Mouse (Mus musculus) monocyte, adult 2 months (primary cell): ENCODE data around the gene Hoxa13.

Experiments
- DNase-seq, 2 experiments: peaks; one replicate each; pipeline ENCODE4 v3.0.0; 2022; ENCODE audit warnings: low spot score in 2 of 2, low read depth in 1 of 2

Gene Hoxa13

DNA sequence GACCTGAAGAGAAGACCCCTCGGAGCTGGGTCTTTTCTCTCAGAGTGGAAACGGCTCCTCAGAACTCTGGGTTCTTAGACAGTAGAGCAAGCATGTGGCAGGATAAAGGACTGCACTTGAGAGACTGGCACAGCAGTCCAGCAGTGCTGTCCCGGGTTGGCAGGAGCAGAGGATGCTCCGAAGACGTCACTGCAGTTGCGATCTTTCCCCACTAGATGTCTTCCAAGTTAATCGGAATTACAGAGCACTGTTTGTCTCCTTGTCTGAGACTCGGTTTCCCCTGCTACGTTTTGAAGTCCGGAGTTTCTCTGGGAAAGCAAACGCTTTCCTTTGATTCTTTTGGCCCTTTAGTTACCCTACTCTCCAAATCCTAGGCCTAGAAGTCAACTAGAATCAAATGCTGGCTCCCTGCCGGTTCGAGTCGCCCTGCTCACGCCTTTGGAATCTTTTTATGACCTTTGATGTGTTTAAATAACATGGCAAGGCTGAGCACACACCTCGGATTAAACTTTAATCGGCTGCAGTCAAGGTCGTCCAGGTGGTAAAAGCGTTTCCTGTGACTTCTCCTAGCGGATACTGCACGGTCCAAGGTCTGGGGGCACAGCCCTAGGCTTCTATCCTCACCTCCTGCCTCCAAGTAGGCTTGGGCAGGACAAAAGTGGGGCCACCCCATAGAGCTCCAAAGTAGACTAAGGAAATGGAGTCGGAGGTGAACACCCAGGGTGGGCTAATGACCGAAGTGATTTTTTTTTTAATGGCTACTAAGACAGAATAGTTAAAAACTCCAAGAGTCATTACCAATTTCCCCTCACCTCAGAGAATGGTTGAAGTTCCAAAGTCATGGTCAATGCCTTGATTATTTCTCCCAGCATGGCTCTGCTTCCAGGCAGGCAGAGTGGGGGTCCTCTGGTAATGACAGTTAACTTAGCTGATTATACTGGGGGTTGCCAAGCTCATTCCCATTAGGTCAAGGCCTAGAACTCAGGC is 10.1 kb upstream of the Hoxa13 start:
- DNase-seq, result no peak

DNA sequence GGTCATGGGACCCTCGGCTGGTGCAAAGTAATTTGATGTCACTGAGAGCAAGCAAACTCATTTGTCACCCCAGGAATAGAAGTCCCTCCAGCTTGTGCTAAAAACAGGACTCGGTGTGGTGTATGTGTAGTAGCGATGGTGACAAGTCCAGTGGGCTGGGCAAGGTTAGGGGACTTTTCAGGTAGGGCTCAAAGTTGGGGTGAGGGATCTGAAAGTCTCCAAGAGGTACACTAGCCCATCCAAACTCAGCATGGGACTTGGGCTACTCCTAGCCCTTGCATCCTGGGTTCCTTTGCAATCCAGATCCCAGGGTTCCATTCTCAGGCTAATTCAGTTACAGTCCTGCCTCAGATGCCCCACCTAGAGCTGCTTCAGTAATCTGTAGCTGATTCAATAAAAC is 8.1 kb upstream of the Hoxa13 start:
- DNase-seq, result no peak

DNA sequence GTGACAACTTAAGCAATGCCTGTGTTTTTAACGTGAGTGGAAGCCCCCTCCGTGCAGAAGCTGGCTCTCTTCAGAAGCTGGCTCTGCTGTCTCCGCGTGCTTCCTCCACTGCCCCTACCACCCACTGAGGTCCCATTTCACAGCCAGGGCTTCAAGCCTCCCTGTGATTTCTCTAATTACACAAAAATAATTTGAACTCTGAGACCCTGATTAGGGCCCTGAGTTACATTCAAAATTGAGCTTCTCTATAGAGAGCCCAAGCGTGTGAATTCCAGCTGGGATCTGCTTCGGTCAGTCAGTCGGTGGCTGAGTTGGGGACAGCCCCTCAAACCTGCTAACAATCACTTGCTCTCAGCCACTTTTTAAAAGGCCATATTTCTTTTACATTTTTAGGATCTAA is 7.7 kb upstream of the Hoxa13 start:
- DNase-seq, result no peak

DNA sequence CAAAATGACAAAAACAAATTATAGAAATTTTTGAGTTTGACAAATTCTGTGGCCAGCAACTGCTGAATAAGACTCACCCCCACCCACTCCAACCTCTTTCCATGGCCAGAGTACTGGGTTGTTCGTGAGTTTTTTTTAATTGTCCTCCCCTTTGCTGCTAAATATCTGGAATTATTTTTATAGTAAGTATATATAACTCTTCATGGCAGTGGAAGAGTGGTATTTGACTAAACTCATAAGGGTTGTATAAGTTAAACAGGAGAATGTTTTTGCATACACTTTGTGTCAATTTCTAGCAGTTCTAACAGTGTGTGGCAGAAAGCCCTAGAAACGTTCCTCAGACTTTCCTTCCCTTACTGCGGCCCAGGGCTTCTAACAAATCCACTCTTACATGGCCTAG is 7.0 kb upstream of the Hoxa13 start:
- no peak for DNase-seq

DNA sequence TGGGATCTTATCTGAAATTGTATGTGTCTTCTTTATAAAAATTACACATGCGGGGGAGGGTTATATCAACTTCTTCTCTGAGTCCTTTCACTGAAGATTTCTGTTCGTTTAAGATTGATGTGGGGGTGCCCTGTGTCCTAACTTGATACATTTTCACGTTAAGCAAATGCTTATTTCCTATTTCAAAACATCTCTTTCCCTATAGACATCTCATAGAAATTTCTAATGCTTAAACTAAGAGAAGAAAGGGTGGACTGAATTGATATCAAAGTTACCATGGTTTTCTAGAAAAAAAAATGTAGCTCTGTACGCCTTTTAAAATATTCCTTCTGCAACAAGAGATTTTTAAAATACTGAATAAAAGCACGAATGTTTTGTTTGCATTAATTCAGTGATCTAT is 6.5 kb upstream of the Hoxa13 start:
- DNase-seq, result no peak

DNA sequence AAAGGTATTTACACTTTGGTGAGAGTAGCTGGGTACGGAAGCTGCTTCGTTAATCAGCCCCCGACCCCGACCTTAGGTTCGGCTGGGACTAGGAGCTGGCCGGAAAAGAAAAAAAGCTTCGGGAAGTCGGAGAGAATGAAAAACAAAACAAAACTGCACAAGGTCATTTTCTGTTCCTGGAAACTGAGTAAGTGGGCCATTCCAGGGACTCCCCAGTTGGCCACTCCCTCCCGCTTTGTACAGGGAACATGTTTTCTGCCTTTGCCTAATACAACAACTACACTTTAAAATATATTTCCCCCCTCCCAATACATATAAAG is 5.9 kb upstream of the Hoxa13 start:
- no peak for DNase-seq

DNA sequence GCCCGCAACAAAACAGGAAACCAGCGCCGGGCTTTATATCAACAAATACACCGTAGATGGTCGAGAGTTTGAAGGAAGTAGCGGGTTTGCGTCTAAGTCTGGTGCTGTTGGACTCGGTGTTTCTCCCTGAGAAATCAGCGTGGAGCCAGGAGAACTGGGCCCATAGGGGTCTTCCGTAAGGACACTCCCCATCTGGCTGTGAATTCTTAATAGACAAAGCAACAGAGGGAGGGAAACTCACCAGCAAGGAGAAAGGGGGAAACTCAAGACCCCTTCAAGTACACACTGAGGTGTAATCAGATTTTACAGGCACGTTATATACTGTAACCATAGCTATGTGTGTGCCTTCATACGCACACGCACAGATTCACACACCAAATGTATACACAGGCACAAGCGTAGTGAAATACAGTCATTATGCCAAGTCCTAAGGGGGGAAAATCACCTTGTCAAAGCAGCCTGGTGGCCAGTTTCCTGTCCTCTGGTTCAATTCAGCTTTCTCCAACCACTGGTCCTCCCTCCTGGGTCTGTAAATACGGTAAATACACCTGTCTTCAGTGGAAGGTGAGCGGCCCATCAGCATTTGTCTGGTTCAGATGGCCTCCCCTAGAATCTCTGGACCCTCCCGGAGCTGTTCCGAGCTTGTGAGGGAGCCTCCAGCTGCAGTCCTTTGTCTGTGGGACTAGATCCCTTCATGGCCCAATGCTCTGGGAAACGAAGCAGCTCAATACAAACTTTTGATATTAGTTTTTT is 5.4 kb upstream of the Hoxa13 start:
- no peak for DNase-seq

DNA sequence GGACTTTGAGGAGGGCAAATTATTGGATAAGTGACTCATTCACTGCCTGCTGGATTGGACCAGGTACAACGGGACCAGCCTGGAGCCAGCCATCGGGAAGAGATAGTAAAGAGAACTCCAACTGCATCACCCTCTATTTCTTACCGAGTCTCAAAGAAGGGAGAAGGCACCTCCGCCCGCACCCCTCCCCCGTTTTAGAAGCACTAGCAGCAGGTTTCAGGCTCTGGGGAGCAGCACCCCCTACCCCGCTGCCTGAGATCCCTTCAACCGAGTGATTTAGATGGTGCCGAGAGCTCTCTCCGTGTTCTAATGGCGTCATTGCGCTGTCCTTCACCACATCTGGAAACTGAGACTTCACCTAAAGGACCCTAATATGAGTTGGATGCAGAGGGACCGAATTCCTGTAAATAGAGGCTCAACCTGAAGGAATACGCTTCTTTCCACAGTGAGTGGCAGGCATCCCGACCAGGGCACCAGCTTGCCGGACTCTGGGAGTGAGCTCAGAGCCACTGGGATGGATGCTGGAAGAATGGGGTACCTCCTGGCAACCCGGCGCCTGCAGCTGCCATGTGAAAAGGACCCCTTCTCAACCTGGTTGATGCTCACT is 4.7 kb upstream of the Hoxa13 start:
- no peak for DNase-seq

DNA sequence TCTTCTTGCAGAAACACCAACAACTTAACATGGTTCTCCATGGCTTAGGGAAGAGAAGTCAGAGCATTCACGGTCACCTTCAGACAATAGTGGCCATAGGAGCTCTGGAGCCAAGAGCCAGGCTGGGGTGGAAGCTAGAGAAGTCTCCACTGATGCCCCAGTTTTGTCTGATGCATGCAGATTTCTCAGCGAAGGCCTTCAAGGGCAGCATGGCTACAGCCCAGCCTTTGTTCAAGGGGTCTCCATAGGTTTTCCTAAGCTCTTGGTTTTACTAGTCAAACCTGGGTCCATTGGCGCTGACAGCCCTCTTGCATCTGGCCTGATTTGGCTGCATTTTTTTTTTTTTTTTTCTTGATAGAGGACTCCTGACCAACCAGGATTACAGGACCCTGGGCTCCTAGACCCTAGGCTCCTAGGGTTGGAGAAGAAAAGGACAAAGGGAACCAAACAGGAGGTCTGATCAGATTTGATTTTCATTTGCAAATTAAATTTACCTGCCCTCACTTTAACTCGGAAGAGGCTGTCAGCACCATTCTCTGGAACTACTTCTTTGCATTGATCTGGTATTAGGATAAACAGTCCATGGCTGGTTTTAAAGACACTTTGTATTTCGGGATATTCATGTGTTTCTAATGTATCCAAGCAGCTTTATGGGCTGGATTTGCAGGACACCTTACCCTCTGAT is 3.6 kb upstream of the Hoxa13 start:
- DNase-seq, result no peak

DNA sequence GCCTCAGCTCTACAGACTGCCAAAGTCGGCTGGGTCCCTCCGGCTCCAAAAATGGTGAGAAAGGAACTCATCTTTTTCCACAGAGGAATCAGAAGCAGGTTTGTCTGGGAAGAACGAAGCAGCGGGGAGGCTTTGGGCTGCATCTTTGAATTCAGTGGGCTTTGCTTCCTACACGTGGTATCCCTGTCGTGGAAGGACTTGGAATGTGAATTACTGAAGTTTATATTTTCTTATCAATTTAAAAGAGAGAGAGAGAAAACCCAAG is 2.6 kb upstream of the Hoxa13 start:
- DNase-seq, result no peak

DNA sequence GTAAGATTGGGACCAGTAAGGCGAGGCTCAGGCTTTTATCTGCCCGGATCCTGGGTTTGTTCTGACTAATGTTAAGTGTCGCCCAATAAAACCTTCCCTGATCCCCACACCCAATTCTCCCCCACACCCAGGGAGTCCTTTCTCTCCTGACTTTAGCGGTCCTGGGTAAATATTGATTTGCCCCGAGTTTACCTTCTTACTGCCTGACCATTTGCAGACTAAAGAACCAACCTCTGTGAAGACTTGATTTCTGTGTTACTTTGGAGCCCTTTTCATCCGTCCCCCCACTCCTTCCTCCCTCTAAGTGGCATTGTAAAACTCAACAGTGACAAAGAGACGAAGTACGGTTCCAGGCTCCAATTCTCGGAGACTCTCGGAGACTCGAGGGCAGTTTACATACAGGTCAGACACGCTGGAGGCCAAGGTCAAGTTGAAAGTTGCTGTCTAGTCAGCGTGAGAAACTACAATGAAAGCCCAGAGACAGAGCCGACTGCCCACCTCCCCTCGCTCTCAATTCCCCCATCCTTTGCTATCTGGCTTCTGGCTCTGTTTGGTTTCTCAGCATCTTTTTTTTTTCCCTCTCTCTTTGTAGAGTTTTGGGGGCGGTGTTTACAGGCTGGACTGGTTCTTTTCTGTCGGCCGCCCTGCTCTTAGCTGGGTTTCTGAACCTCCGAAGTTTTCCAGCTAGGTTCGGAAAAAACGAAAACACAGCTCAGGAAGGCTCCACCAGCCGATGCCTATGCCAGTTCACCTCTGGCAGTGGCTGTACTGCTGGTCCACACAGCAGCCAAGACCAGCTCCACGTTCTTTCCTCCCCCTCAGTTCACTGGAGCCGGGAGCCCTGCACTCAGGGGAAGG is 2.0 kb upstream of the Hoxa13 start:
- DNase-seq, result no peak

DNA sequence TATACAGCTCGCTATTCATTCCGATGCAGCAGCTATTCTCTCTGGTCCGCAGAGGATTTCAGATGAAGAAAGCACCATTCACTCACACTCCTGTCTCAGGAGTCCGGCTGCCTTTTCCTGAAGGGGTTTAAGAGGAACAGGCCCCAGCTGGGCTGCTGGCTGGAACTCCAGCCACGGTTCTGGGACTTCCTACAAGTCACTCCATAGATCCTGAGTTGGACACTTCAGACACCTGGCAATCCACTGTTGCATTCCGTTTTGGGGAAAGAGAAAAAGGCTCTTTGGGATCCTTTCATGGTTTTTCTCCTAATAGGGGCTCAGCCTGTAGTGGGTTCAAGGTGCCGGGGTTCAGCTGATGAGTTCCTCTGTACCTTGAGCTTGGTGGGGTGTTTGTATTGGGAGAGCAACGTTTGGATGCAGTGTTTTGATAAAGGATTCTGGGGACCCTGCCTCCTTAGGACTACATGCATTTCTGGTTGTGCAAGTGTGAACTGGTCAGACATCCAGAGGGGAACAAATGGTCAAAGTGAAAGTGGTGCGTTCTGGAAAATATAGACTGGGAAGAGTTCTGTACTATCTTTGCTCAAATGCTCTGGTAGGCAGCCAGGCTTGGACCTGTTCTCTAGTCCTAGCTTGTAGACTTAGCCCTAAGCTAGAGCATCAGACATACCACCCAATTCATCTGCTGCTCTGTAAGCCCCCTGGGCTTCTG is 1.2 kb upstream of the Hoxa13 start:
- no peak for DNase-seq

DNA sequence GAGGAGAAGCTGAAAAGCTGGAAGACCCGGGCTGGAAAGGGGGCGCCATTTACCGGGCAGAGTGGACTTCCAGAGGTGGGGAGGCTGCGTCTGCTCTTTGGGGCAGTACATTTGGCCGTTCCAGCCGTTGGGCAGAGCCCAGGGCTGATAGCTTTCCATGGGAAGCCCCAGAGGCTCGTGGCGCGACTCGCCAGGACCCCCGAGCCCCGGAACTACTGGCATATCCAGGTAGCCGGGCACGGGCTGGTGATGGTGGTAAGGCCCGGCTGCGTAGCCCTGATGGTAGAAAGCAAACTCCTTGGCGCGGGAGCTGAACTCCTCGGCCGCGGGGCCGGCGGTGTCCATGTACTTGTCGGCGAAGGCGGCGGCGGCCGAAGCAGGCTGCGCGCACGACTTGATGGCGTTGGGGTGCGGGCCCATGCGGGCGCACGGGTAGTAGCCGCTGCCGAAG is 844 bp downstream of the Hoxa13 start:
- no peak for DNase-seq

DNA sequence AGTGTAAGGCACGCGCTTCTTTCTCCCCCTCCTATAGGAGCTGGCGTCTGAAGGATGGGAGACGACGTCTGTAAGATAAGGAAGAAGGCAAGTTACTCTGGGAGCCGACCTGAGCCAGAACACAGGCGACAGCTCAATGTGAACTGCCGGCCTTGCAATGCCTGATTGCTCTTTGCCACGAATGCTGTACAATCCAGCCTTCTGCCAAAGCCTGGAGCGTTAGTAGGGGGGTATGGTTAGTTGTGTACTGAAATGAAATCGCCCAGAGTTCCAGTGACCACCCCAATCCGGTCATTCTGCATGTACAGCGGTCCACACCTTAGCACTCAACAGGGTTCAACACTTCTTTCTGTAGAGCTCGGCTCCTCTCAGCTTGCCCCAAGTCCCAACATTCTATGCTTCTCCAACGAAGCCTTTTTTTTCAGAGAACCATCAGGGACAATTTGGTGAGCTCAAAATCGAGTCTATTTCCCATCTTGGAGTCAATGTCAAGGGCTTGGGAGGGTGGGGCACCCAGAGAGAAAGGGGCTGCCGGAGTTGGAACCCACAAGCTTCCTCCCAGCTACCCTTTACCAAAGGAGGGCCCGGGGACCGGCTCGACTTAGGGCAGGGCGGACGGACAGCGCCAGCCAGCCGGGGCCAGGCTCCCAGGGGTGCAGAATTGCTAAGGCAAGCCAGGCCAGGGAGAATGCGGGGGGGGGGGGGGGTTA is 1.4 kb downstream of the Hoxa13 start:
- DNase-seq, result no peak

DNA sequence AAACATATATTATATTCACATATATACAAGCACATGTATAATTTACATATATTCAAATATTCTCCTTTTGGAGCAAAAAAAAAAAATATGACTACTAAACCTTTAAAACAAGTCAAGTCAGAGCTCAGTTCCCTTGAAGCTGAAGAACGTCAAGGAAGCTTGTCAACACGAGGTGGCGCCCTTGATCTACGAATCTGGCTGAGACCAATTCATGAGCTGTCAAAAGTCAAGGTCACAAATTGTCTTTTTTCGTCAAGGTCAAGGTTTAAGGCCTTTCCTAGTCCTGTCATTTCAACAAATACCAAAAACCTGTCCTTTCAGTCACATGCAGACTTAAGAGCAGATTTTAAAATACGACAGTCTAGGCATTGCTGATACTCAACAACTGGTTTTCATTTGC is 3.7 kb downstream of the Hoxa13 start:
- peak in 1 of 2 experiments; percentile 65 for DNase-seq

DNA sequence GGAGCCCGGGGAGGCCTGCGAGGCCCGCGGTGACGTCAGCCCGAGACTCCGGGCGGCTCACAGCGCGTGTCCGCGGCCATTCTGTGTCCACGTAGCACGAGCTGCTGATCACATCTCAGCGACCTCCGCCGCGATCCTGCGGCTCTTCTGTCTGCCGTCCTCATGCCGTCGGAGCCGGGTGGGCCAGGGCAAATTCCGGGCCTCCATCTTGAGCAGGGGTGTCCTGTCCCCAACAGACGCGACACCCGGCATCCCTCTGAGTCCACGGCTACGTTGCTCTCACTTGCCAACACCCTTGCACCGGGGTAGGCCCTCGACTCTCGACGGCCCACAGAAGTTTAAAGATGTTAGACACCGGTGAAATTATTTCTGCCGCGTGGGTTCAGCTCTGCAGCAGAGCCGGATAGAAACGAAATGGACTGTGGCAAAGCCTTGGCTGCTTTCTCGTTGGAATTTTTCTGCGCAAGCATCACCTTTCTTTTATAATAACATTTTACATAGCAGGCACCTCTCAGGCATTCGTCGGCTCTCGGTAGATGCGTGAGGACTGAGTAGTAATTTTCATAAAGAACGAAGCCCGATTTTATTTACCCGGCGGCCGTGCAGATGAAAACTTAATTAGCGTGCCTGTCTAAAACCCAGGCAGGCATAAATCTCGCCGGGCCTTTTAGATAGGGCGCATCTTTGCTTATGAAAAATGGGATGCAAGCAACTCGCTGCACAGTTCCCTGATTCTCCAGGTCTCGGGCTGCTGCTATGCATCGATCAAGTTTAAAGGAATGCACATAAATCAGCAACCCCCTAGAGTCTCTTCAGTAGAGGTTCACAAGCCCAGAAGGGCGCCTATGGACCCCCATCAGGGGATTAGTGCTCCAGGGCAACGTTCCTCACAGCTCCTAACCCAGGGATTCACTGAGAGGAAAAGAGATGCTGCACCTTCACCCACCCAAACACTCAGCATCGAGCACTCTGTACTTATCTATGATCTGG is 6.9 kb downstream of the Hoxa13 start:
- DNase-seq, result peak in 1 of 2 experiments; percentile 13

DNA sequence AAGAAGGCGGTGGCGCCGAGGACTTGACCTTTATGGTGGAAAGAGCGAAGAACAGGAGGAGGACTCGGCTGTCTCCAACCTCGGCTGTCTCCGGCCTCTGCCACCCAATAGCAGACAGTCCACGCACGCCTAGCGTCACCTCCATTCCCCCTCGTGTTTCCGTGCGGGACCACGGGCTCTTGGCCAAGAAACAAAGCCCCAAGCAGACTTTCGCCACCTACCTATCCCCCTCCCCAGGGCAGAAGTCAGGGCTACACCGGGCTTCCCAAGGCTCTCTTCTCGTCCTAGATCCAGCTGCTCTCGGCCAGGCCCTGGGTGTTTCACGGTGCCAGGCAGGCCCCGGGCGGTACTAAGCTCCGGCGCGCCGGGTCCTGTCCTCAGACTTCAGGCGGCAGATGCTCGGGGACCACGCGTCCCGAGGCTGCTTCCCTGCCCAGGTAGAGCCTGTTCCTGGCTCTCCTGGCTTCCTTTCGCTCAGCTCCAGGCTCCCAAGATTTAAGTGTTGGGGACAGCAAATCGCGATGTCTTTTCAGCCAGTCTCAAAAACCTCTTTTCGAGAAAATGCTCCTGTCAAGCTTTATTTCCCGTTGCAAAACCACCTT is 7.8 kb downstream of the Hoxa13 start:
- DNase-seq, result no peak
